Comparison of ENCODE assay signal across 8 mouse cellular contexts in genomic region chr17:16051713-16052112, GRCm38 (mm10).
DNase-seq lines count a peak whose midpoint lies in the region; ATAC-seq and TF ChIP-seq lines count a peak whose summit lies in the region.

No protein-coding gene starts in this region.

- intact Hi-C loops in gastrocnemius, adult 2 months (cut with DNase I): no loop called here

- no peaks in the 10 kb centered on the region for H3K27me3 ChIP-seq in midbrain, embryonic 11.5 days (ENCODE audit: control insufficient read depth, insufficient read depth, low read length)
- no peaks in the 10 kb centered on the region for H3K27me3 ChIP-seq in midbrain, postnatal 0 days (ENCODE audit: insufficient read depth, low read length)
- H3K27me3 ChIP-seq in cerebellum, adult 2 months (ENCODE audit: control insufficient read depth, insufficient read depth, low read length): no peaks in the 10 kb centered on the region
- H3K27me3 ChIP-seq in midbrain, embryonic 16.5 days (ENCODE audit: control insufficient read depth, insufficient read depth, low read depth, low read length): no peaks in the 10 kb centered on the region

- H3K9ac ChIP-seq in midbrain, embryonic 11.5 days (ENCODE audit: low read length): no peak overlapping the region
- H3K9ac ChIP-seq in midbrain, postnatal 0 days (replicated peaks; ENCODE audit: low read length, poor library complexity, severe bottlenecking): no peak overlapping the region
- H3K9ac ChIP-seq in midbrain, embryonic 16.5 days (ENCODE audit: low read depth, low read length): no peak overlapping the region

- no peaks in the 10 kb centered on the region for H3K4me1 ChIP-seq in midbrain, embryonic 11.5 days (ENCODE audit: control insufficient read depth, insufficient read depth, low read length)
- H3K4me1 ChIP-seq in midbrain, postnatal 0 days (ENCODE audit: insufficient read depth, low read length): no peaks in the 10 kb centered on the region
- peaks cover 4% of the 10 kb centered on the region; the same call in 1 of the 2 replicates for H3K4me1 ChIP-seq in lung, adult 2 months (ENCODE audit: control insufficient read depth, insufficient read depth, low read length)
- H3K4me1 ChIP-seq in cerebellum, adult 2 months (ENCODE audit: control insufficient read depth, insufficient read depth, low read length): no peaks in the 10 kb centered on the region
- no peaks in the 10 kb centered on the region for H3K4me1 ChIP-seq in midbrain, embryonic 16.5 days (ENCODE audit: control insufficient read depth, insufficient read depth, low read length)

- no peak overlapping the region for H3K4me2 ChIP-seq in midbrain, embryonic 11.5 days
- H3K4me2 ChIP-seq in midbrain, postnatal 0 days (ENCODE audit: low read depth, low read length, poor library complexity, severe bottlenecking): no peak overlapping the region
- no peak overlapping the region for H3K4me2 ChIP-seq in midbrain, embryonic 16.5 days (ENCODE audit: low read length)

- no peaks in the 10 kb centered on the region for H3K9me3 ChIP-seq in midbrain, embryonic 11.5 days (ENCODE audit: control insufficient read depth, low read length)
- no peaks in the 10 kb centered on the region for H3K9me3 ChIP-seq in midbrain, postnatal 0 days (ENCODE audit: low read length)
- no peaks in the 10 kb centered on the region for H3K9me3 ChIP-seq in midbrain, embryonic 16.5 days (replicated peaks; ENCODE audit: control insufficient read depth, low read length, poor library complexity, severe bottlenecking)

- 81% methylated on average over 5 of the region's 5 CpGs for WGBS in midbrain, embryonic 11.5 days
- WGBS in midbrain, postnatal 0 days: 74% methylated on average over 5 of the region's 5 CpGs
- 13% methylated on average over 5 of the region's 5 CpGs for WGBS in lung, adult 2 months
- WGBS in cerebellum, adult 2 months: 66% methylated on average over 5 of the region's 5 CpGs
- 79% methylated on average over 5 of the region's 5 CpGs for WGBS in midbrain, embryonic 16.5 days

- H3K27ac ChIP-seq in midbrain, embryonic 11.5 days (ENCODE audit: low read depth, low read length): no peak overlapping the region
- H3K27ac ChIP-seq in midbrain, postnatal 0 days (ENCODE audit: low read depth, low read length): no peak overlapping the region
- peak overlapping the region; percentile 12 for H3K27ac ChIP-seq in gastrocnemius, adult 2 months
- no peak overlapping the region for H3K27ac ChIP-seq in cerebellum, adult 2 months (ENCODE audit: insufficient read depth, low read length)
- H3K27ac ChIP-seq in midbrain, embryonic 16.5 days (ENCODE audit: low read length): no peak overlapping the region

- no peak for TF ChIP-seq CTCF in midbrain, postnatal 0 days (IDR thresholded peaks at IDR 0.05)
- no peak for TF ChIP-seq CTCF in gastrocnemius, adult 2 months (IDR thresholded peaks at IDR 0.05)
- TF ChIP-seq CTCF in lung, adult 2 months (IDR thresholded peaks at IDR 0.05; ENCODE audit: insufficient read depth, low read length): no peak
- TF ChIP-seq CTCF in cerebellum, adult 2 months (IDR thresholded peaks at IDR 0.05; ENCODE audit: borderline replicate concordance, insufficient read depth, low read depth, low read length): no peak

- TF ChIP-seq POLR2A in lung, adult 2 months (IDR thresholded peaks at IDR 0.05; ENCODE audit: borderline replicate concordance, extremely low read depth, low read depth, low read length): no peak
- TF ChIP-seq POLR2A in cerebellum, adult 2 months (IDR thresholded peaks at IDR 0.05; ENCODE audit: borderline replicate concordance, insufficient read depth, low read length): no peak

- no peak for ATAC-seq in midbrain, embryonic 11.5 days (ENCODE audit: low FRiP score)
- no peak for ATAC-seq in midbrain, postnatal 0 days (ENCODE audit: low FRiP score)
- no peak for ATAC-seq in midbrain, embryonic 16.5 days

- H3K4me3 ChIP-seq in midbrain, embryonic 11.5 days (ENCODE audit: low read depth, low read length): no peak overlapping the region
- no peak overlapping the region for H3K4me3 ChIP-seq in midbrain, postnatal 0 days (ENCODE audit: low read depth, low read length)
- H3K4me3 ChIP-seq in gastrocnemius, adult 2 months: no peak overlapping the region
- H3K4me3 ChIP-seq in lung, adult 2 months (replicated peaks; ENCODE audit: extremely low read depth, low read depth, low read length): no peak overlapping the region
- no peak overlapping the region for H3K4me3 ChIP-seq in cerebellum, adult 2 months (replicated peaks; ENCODE audit: insufficient read depth, low read depth, low read length)
- no peak overlapping the region for H3K4me3 ChIP-seq in midbrain, embryonic 16.5 days (ENCODE audit: low read depth, low read length)

- H3K36me3 ChIP-seq in midbrain, embryonic 11.5 days (ENCODE audit: control insufficient read depth, insufficient read depth, low read length): no peaks in the 10 kb centered on the region
- H3K36me3 ChIP-seq in midbrain, postnatal 0 days (ENCODE audit: insufficient read depth, low read length): no peaks in the 10 kb centered on the region
- no peaks in the 10 kb centered on the region for H3K36me3 ChIP-seq in midbrain, embryonic 16.5 days (ENCODE audit: control insufficient read depth, insufficient read depth, low read length)

- peak; percentile 74 for DNase-seq in midbrain, embryonic 11.5 days (ENCODE audit: low spot score, missing footprints)
- DNase-seq in midbrain, postnatal 0 days (ENCODE audit: low spot score): no peak
- DNase-seq in gastrocnemius, adult 2 months: peak; percentile 50
- peak; percentile 73 for DNase-seq in lung, adult 2 months
- peak; percentile 36 for DNase-seq in testis, postnatal 14 days (ENCODE audit: low spot score)
- no peak for DNase-seq in cerebellum, adult 2 months
- DNase-seq in MN1 (ENCODE audit: low spot score): no peak

Comparison
In these comparisons a context has a peak if more than half of its experiments do, and no peak if none do; other contexts are left out.
1. DNase-seq: peak in midbrain, embryonic 11.5 days (single experiment), gastrocnemius, adult 2 months (single experiment), lung, adult 2 months (single experiment) and testis, postnatal 14 days (single experiment); none in midbrain, postnatal 0 days (single experiment), cerebellum, adult 2 months (0 of 2) and MN1 (single experiment).